Mouse (Mus musculus): ENCODE measurements around the gene Hoxa1. TPM values are rescaled to one million over a fixed set of nuclear protein-coding genes. Genes with fewer than 3 reads are reported as not detected.

The Hoxa1 gene
- polyA plus RNA-seq, 1 experiment from 2014 or later: not detected

GRCm38 (mm10) chr6:52164626-52165440, 6.7 kb upstream of the Hoxa1 start, which contains the start of gene Hoxa2:
Gene Hoxa2, minus strand, starts transcription at chr6:52164831.
- no peaks in the 10 kb centered on the region for H3K9me3 ChIP-seq (replicated peaks; ENCODE audit: control insufficient read depth, low read length)
- no peaks in the 10 kb centered on the region for H3K36me3 ChIP-seq (ENCODE audit: control insufficient read depth, insufficient read depth, low read length)
- no peak within 1 kb of the TSS for H3K27ac ChIP-seq (ENCODE audit: low read depth, low read length)
- WGBS: under 1% methylated on average over 25 of the region's 25 CpGs
- H3K4me1 ChIP-seq (ENCODE audit: control insufficient read depth, insufficient read depth, low read length): no peaks in the 10 kb centered on the region
- no peak for DNase-seq (ENCODE audit: low spot score)
- no peak within 1 kb of the TSS for H3K9ac ChIP-seq (ENCODE audit: low read length)
- no peak within 1 kb of the TSS for H3K4me2 ChIP-seq (ENCODE audit: low read length)
- no peak for ATAC-seq
- H3K27me3 ChIP-seq (replicated peaks; ENCODE audit: control insufficient read depth, insufficient read depth, low read length): peaks cover 92% of the 10 kb centered on the region
- no peak within 1 kb of the TSS for H3K4me3 ChIP-seq (ENCODE audit: low read depth, low read length)

GRCm38 (mm10) chr6:52164051-52164625, 6.0 kb upstream of the Hoxa1 start:
- Histone ChIP-seq H3K9ac (ENCODE audit: low read length) (no peak overlapping the region), H3K9me3 (replicated peaks; ENCODE audit: control insufficient read depth, low read length) (no peaks in the 10 kb centered on the region), H3K4me1 (ENCODE audit: control insufficient read depth, insufficient read depth, low read length) (no peaks in the 10 kb centered on the region), H3K27ac (ENCODE audit: low read depth, low read length) (no peak overlapping the region), H3K4me3 (ENCODE audit: low read depth, low read length) (no peak overlapping the region), H3K27me3 (replicated peaks; ENCODE audit: control insufficient read depth, insufficient read depth, low read length) (peaks cover 94% of the 10 kb centered on the region), H3K4me2 (ENCODE audit: low read length) (no peak overlapping the region), H3K36me3 (ENCODE audit: control insufficient read depth, insufficient read depth, low read length) (no peaks in the 10 kb centered on the region)
- DNase-seq (ENCODE audit: low spot score) (no peak), ATAC-seq (no peak)
- WGBS: under 1% methylated on average over 39 of the region's 39 CpGs

GRCm38 (mm10) chr6:52163366-52164031, 5.4 kb upstream of the Hoxa1 start:
- no peak overlapping the region for H3K27ac ChIP-seq (ENCODE audit: low read depth, low read length)
- DNase-seq (ENCODE audit: low spot score): no peak
- H3K27me3 ChIP-seq (replicated peaks; ENCODE audit: control insufficient read depth, insufficient read depth, low read length): peaks cover 95% of the 10 kb centered on the region
- ATAC-seq: no peak
- H3K36me3 ChIP-seq (ENCODE audit: control insufficient read depth, insufficient read depth, low read length): no peaks in the 10 kb centered on the region
- H3K4me1 ChIP-seq (ENCODE audit: control insufficient read depth, insufficient read depth, low read length): peaks cover 2% of the 10 kb centered on the region; the same call in 1 of the 2 replicates
- under 1% methylated on average over 17 of the region's 17 CpGs for WGBS
- H3K4me3 ChIP-seq (ENCODE audit: low read depth, low read length): no peak overlapping the region
- no peak overlapping the region for H3K4me2 ChIP-seq (ENCODE audit: low read length)
- H3K9ac ChIP-seq (ENCODE audit: low read length): no peak overlapping the region
- H3K9me3 ChIP-seq (replicated peaks; ENCODE audit: control insufficient read depth, low read length): no peaks in the 10 kb centered on the region

- Histone ChIP-seq H3K4me2 (ENCODE audit: low read length) (no peak overlapping the region), H3K36me3 (ENCODE audit: control insufficient read depth, insufficient read depth, low read length) (no peaks in the 10 kb centered on the region), H3K4me3 (ENCODE audit: low read depth, low read length) (no peak overlapping the region), H3K27ac (ENCODE audit: low read depth, low read length) (no peak overlapping the region), H3K4me1 (ENCODE audit: control insufficient read depth, insufficient read depth, low read length) (peaks cover 8% of the 10 kb centered on the region; the same call in 1 of the 2 replicates), H3K27me3 (replicated peaks; ENCODE audit: control insufficient read depth, insufficient read depth, low read length) (peaks cover 95% of the 10 kb centered on the region), H3K9me3 (replicated peaks; ENCODE audit: control insufficient read depth, low read length) (no peaks in the 10 kb centered on the region), H3K9ac (ENCODE audit: low read length) (no peak overlapping the region)
- DNase-seq (ENCODE audit: low spot score): no peak
- no peak for ATAC-seq
- under 1% methylated on average over 14 of the region's 14 CpGs for WGBS
Measured at GRCm38 (mm10) chr6:52162611-52163365, 4.7 kb upstream of the Hoxa1 start.

GRCm38 (mm10) chr6:52162093-52162380, 3.9 kb upstream of the Hoxa1 start:
- Histone ChIP-seq H3K27me3 (replicated peaks; ENCODE audit: control insufficient read depth, insufficient read depth, low read length) (peaks cover 95% of the 10 kb centered on the region), H3K4me1 (ENCODE audit: control insufficient read depth, insufficient read depth, low read length) (peaks cover 8% of the 10 kb centered on the region; the same call in 1 of the 2 replicates), H3K4me3 (ENCODE audit: low read depth, low read length) (no peak overlapping the region), H3K27ac (ENCODE audit: low read depth, low read length) (no peak overlapping the region), H3K9ac (ENCODE audit: low read length) (no peak overlapping the region), H3K36me3 (ENCODE audit: control insufficient read depth, insufficient read depth, low read length) (no peaks in the 10 kb centered on the region), H3K9me3 (replicated peaks; ENCODE audit: control insufficient read depth, low read length) (no peaks in the 10 kb centered on the region), H3K4me2 (ENCODE audit: low read length) (no peak overlapping the region)
- ATAC-seq (no peak), DNase-seq (ENCODE audit: low spot score) (no peak)
- WGBS: 5% methylated on average over 1 of the region's 1 CpGs

- Histone ChIP-seq H3K4me1 (ENCODE audit: control insufficient read depth, insufficient read depth, low read length) (peaks cover 8% of the 10 kb centered on the region; the same call in 1 of the 2 replicates), H3K4me2 (ENCODE audit: low read length) (no peak overlapping the region), H3K27me3 (replicated peaks; ENCODE audit: control insufficient read depth, insufficient read depth, low read length) (peaks cover 95% of the 10 kb centered on the region), H3K4me3 (ENCODE audit: low read depth, low read length) (no peak overlapping the region), H3K9ac (ENCODE audit: low read length) (no peak overlapping the region), H3K27ac (ENCODE audit: low read depth, low read length) (no peak overlapping the region), H3K36me3 (ENCODE audit: control insufficient read depth, insufficient read depth, low read length) (no peaks in the 10 kb centered on the region), H3K9me3 (replicated peaks; ENCODE audit: control insufficient read depth, low read length) (no peaks in the 10 kb centered on the region)
- ATAC-seq: no peak
- DNase-seq (ENCODE audit: low spot score): no peak
- WGBS: 2% methylated on average over 8 of the region's 8 CpGs
Measured at GRCm38 (mm10) chr6:52161336-52162092, 3.4 kb upstream of the Hoxa1 start.

- no peak overlapping the region for H3K9ac ChIP-seq (ENCODE audit: low read length)
- no peak for DNase-seq (ENCODE audit: low spot score)
- no peak for ATAC-seq
- H3K4me3 ChIP-seq (ENCODE audit: low read depth, low read length): no peak overlapping the region
- H3K27me3 ChIP-seq (replicated peaks; ENCODE audit: control insufficient read depth, insufficient read depth, low read length): peaks cover 95% of the 10 kb centered on the region
- H3K4me2 ChIP-seq (ENCODE audit: low read length): no peak overlapping the region
- no peaks in the 10 kb centered on the region for H3K9me3 ChIP-seq (replicated peaks; ENCODE audit: control insufficient read depth, low read length)
- WGBS: under 1% methylated on average over 30 of the region's 30 CpGs
- peaks cover 8% of the 10 kb centered on the region; the same call in 1 of the 2 replicates for H3K4me1 ChIP-seq (ENCODE audit: control insufficient read depth, insufficient read depth, low read length)
- H3K27ac ChIP-seq (ENCODE audit: low read depth, low read length): no peak overlapping the region
- H3K36me3 ChIP-seq (ENCODE audit: control insufficient read depth, insufficient read depth, low read length): no peaks in the 10 kb centered on the region
Measured at GRCm38 (mm10) chr6:52160511-52161335, 2.6 kb upstream of the Hoxa1 start.

Measured in forebrain, embryonic 14.5 days (tissue).